20 mouse cellular contexts compared by ENCODE assay signal in the genomic region with DNA sequence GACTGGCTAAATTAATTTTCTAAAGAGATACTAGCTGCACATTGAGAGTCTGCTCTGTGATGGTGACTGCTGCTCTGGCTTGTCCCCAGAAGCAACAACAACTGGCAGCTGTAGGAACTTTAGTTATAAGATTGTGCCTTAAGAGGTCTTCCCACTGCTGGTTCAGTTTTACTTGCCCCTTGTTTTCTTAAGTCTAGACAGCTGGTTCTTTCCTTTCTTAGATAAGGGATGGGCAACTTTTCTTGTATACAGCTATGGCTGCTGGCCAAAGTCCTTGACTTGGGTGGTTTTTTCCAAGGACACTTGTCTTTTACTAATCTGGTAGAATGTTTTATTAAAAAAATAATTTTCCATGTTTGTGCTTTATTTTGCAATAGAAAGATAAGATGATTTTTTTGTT.
DNase-seq lines count a peak whose midpoint lies in the region; ATAC-seq lines count a peak whose summit lies in the region.
"Had no signal": no experiment of that assay in that cellular context is flagged by ENCODE, and none has a peak within 500 bp of the region (broad histone marks: within the 10 kb centered on the region; RNA-seq: fewer than 3 reads in every experiment).

No protein-coding gene starts in this region.

- H3K4me3 ChIP-seq in heart, embryonic 12.5 days, result no peak overlapping the region
- H3K4me3 ChIP-seq: embryonic facial prominence, embryonic 10.5 days; gastrocnemius, adult 2 months; kidney, embryonic 15.5 days; limb, embryonic 12.5 days; liver, embryonic 12.5 days; lung, embryonic 15.5 days; midbrain, embryonic 12.5 days had no signal

- H3K36me3 ChIP-seq in heart, embryonic 12.5 days, result no peaks in the 10 kb centered on the region
- H3K36me3 ChIP-seq: embryonic facial prominence, embryonic 10.5 days; kidney, embryonic 15.5 days; limb, embryonic 12.5 days; liver, embryonic 12.5 days; lung, embryonic 15.5 days; midbrain, embryonic 12.5 days had no signal

- no peaks in the 10 kb centered on the region for H3K27me3 ChIP-seq in heart, embryonic 12.5 days (replicated peaks)
- H3K27me3 ChIP-seq: CH12.LX; kidney, embryonic 15.5 days; limb, embryonic 12.5 days; liver, embryonic 12.5 days; lung, embryonic 15.5 days; midbrain, embryonic 12.5 days had no signal

- H3K4me2 ChIP-seq in heart, embryonic 12.5 days, result no peak overlapping the region
- H3K4me2 ChIP-seq: kidney, embryonic 15.5 days; limb, embryonic 12.5 days; liver, embryonic 12.5 days; lung, embryonic 15.5 days; midbrain, embryonic 12.5 days had no signal

- DNase-seq in heart, adult 18-20 months, result peak; percentile 41 to 51
- DNase-seq in adrenal gland, adult 2 months, result peak; percentile 87
- peak; percentile 2 to 16 for DNase-seq in heart, postnatal 14 days
- DNase-seq in testis, postnatal 10 days (ENCODE audit: low spot score), result peak; percentile 65
- no peak for DNase-seq in spleen, postnatal 4 days (ENCODE audit: low spot score in 2 of 2)
- no peak for DNase-seq in frontal cortex, postnatal 14 days (ENCODE audit: low spot score in 2 of 2)
- DNase-seq: cerebellum, adult 8-10 months; gastrocnemius, adult 2 months; kidney, postnatal 4 days had no signal

- no peak overlapping the region for H3K9ac ChIP-seq in heart, embryonic 12.5 days
- H3K9ac ChIP-seq: kidney, embryonic 15.5 days; limb, embryonic 12.5 days; liver, embryonic 12.5 days; lung, embryonic 15.5 days; midbrain, embryonic 12.5 days had no signal

- ATAC-seq in heart, embryonic 12.5 days (ENCODE audit: insufficient number of reproducible peaks, low FRiP score), result no peak
- ATAC-seq: hindbrain, embryonic 16.5 days; intestine, embryonic 16.5 days; liver, embryonic 12.5 days had no signal

- H3K9me3 ChIP-seq in heart, embryonic 12.5 days (replicated peaks), result no peaks in the 10 kb centered on the region; the same call in 1 of the 2 replicates
- H3K9me3 ChIP-seq: embryonic facial prominence, embryonic 10.5 days; kidney, embryonic 15.5 days; limb, embryonic 12.5 days; liver, embryonic 12.5 days; lung, embryonic 15.5 days; midbrain, embryonic 12.5 days had no signal

- H3K4me1 ChIP-seq in heart, embryonic 12.5 days (replicated peaks), result no peaks in the 10 kb centered on the region
- H3K4me1 ChIP-seq: embryonic facial prominence, embryonic 10.5 days; kidney, embryonic 15.5 days; limb, embryonic 12.5 days; liver, embryonic 12.5 days; lung, embryonic 15.5 days; midbrain, embryonic 12.5 days had no signal

- H3K27ac ChIP-seq in heart, embryonic 12.5 days (ENCODE audit: poor library complexity, severe bottlenecking), result no peak overlapping the region
- H3K27ac ChIP-seq: embryonic facial prominence, embryonic 10.5 days; gastrocnemius, adult 2 months; kidney, embryonic 15.5 days; limb, embryonic 12.5 days; liver, embryonic 12.5 days; lung, embryonic 15.5 days; macrophage; midbrain, embryonic 12.5 days had no signal

- intact Hi-C loops in heart, postnatal 14 days (cut with DNase I), result no loop called here

Comparison
In these comparisons a context has a peak if more than half of its experiments do, and no peak if none do; other contexts are left out.
1. DNase-seq: peak in heart, adult 18-20 months (2 of 2), adrenal gland, adult 2 months (single experiment), heart, postnatal 14 days (2 of 2) and testis, postnatal 10 days (single experiment); none in spleen, postnatal 4 days (0 of 2) and frontal cortex, postnatal 14 days (0 of 2).